Mouse (Mus musculus) inflammation-experienced regulatory T-cells (primary cell): ENCODE results near the gene Sppl2a. TPM values are rescaled to one million over a fixed set of nuclear protein-coding genes. Genes with fewer than 3 reads are reported as not detected.

ENCODE experiments used
- polyA plus RNA-seq, 2 experiments: library from polyadenylated mRNA; unstranded; fragments of 100-300 nt; shearing (Covaris generic); gene quantifications; one replicate each; pipeline ENCODE4 v1.2.1; 2017

Gene Sppl2a
- 10 to 100 TPM; 50.3 to 52.6 TPM for polyA plus RNA-seq

DNA sequence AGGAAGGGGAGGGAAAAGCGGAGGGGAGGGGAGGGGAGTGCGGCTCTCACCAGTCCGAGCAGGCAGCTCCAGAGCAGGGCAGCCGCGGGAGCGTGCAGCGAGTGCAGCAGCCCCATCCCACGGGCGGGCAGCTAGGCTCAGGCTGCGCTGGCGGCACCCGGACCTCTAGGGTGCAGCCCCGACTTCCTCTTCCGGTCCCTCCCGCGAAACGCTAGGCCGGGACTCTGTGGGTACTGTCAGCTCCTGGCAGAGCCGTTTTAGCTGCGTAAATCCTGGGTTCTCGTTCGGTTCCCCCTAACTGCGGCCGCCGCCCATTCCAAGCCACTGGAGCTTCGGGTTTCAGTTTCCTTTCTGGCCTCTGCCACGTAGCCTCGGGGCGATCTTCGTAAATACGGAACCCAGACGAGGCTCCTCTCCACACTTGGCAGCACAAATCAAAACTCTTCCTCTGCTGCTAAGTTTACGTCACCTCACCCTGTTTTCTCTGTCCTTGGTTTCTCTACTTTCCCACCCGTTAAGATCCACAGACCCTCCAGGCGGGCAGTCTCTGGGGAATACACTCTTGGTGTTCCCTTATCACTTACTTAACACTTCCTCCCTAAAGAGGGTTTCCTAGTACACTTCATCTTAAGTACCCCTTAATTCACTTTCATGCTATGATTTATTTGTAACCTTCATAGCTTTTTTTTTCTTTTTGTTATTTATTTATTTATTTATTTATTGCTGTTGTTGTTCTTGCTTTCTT is at the start of gene Sppl2a:
TSS of gene Sppl2a (minus strand) at position 339 of the 745 bp plus-strand sequence.

GRCm38 (mm10) chr2:126875871-126876796 is 56.9 kb downstream of the Sppl2a start, which contains the start of gene Trpm7:
TSS of gene Trpm7 (minus strand) at chr2:126876230.

Other genes starting within 250 kb of the Sppl2a start
- 10 to 100 TPM; 47.0 to 56.6 TPM for gene Usp8, start 225.9 kb downstream of the Sppl2a start, polyA plus RNA-seq
- gene Usp50, start 149.8 kb downstream of the Sppl2a start, polyA plus RNA-seq: 1 to 10 TPM; 2.1 to 5.6 TPM
- 10 to 100 TPM; 57.2 to 63.8 TPM for gene Trpm7, start 57.0 kb downstream of the Sppl2a start, polyA plus RNA-seq
- gene Ap4e1, start 75.5 kb upstream of the Sppl2a start, polyA plus RNA-seq: 10 to 100 TPM; 12.2 to 13.8 TPM
- 10 to 100 TPM; 64.9 to 70.1 TPM for gene Blvra, start 137.4 kb upstream of the Sppl2a start, polyA plus RNA-seq
- 1 to 10 TPM; 3.2 to 5.9 TPM for gene Ncaph, start 200.7 kb upstream of the Sppl2a start, polyA plus RNA-seq
- gene Itpripl1, start 210.2 kb upstream of the Sppl2a start, polyA plus RNA-seq: 1 to 10 TPM; 6.5 to 8.0 TPM